Mouse (Mus musculus): ENCODE results near the gene Grin1. TPM values are rescaled to one million over a fixed set of nuclear protein-coding genes. Genes with fewer than 3 reads are reported as not detected.

Grin1 gene
- total RNA-seq, 2 experiments from 2014 or later = 451 to 471 TPM

- no peak for DNase-seq (ENCODE audit: low spot score in 2 of 2)
- intact Hi-C loops (cut with DNase I) = no loop called here
These were observed 7.0 kb upstream of the Grin1 start for GRCm38 (mm10) chr2:25326036-25326435.

DNA sequence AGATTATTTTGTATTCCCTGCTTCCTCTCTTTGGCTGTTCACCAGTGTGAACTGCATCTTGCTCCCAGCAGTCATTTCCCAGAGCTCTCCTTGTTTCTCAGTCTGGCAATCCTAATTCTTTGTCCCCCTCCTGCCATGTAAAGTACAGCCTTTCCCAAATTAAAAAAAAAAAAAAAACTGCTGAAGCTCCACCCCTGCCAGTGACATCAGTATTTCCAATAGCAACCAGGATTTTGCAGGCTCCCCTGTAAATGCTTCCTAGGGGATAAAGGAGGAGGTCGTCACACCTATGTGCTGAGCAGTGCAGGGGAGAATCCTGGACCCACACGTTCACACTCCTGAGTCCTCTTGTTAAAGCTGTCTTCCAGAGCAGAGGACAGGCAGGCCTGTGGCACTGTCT lies 1.1 kb upstream of the Grin1 start:
- DNase-seq (ENCODE audit: low spot score in 2 of 2) = no peak
- intact Hi-C loops (cut with DNase I) = no loop called here

DNA sequence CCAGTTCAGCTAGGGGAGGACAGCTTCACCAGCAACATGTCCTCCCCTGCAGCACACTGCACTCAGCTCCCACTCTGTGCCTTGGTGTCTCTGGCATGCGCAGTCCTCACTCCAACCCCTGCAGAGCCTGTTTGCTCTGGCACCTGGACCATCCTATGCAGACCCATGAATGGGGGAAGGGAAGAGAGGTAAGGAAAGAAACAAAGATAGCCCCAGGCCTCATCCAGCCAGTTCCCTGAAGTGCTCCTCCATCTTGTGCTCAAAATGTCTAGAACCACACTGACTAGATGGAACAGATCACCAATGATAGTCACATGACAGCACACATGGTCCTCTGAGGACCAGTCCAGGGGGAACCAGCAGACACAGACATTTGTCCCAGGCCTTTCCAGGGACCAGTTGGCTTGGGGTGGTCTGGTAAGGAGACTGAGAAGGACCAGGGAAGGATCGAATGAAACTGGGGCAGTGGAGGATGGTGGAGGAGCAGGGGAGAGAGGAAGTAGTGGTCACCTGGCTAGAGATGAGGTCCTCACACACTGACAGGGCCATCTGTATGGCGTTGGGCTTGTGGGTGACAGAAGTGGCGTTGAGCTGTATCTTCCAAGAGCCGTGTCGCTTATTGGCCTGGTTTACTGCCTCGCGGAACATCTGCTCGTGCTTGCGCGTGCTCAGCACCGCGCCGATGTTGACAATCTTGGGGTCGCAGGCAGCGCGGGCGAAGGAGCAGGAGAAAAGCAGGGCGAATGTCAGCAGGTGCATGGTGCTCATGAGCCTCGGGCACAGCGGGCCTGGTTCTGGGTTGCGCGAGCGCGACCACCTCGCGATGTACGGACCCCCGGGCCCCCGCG lies 644 bp downstream of the Grin1 start:
- intact Hi-C loops (cut with DNase I) = no loop called here
- DNase-seq (ENCODE audit: low spot score in 2 of 2) = peak; percentile 66 to 73

- intact Hi-C loops (cut with DNase I) = no loop called here
- no peak for DNase-seq (ENCODE audit: low spot score in 2 of 2)
These were observed 7.5 kb downstream of the Grin1 start for GRCm38 (mm10) chr2:25311491-25311891.

DNA sequence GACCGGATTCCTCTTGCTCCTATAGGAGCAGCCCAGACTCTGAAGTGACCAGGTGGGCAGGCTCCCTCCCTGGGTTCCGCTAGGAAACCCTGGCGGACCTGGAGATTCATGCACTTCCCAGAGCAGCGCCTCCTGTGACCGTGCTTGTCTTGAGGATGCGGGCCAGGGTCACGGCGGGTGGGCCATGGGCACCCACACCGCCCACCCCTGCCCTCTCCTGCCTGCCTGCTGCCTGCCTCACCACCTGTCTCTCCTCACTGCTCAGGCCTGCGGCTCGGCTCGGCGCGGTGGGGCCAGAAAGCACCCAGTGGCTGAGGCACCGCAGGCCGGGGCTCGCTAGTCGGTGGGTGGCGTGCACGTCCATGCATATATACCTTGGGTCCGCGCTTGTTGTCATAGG lies 8.0 kb downstream of the Grin1 start:
- no peak for DNase-seq (ENCODE audit: low spot score in 2 of 2)
- intact Hi-C loops (cut with DNase I) = no loop called here

GRCm38 (mm10) chr2:25310180-25310579 lies 8.8 kb downstream of the Grin1 start:
- intact Hi-C loops (cut with DNase I) = no loop called here
- no peak for DNase-seq (ENCODE audit: low spot score in 2 of 2)

- no peak for DNase-seq (ENCODE audit: low spot score in 2 of 2)
- intact Hi-C loops (cut with DNase I) = no loop called here
These were observed 13.2 kb downstream of the Grin1 start for GRCm38 (mm10) chr2:25305587-25306359.

DNA sequence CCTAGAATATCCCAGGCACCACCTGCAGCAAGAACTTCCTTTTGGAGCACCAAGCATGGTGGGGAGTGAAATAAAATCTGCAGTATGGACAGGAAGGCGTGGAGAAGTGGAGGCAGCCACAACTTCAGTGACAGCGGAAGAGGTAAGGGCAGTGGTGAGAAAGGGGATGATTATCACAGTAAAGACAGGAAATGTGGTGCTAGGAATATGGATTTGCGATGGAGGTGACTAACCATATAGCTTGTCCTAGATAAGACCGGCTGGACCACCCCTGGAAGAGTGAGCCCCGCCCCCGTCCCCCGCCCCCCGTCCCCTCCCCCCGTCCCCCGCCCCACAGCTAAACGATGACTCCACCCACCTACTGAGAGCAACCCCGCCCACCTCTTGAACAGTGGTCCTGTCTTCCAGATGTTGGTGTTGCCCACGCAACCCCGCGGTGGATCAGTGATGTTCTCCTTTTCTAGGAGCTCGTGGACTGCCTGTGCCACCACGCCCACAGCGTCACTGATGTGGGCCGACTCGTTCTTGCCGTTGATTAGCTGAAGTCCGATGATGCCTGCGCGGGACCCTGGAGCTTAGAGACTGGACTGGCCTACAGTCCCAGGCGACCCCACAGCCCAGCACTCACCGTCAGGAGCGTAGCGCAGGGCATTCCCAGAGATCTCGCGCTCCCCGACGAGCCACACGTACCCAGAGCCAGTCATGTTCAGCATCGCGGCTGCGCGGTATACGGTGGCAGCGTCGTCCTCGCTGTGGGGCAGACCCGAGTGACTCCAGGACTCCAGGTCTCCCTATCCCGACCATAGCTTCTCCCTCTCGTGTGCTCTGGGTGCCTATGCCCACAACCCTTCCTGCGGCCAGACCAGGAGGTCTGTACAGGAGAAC lies 14.1 kb downstream of the Grin1 start:
- intact Hi-C loops (cut with DNase I) = no loop called here
- DNase-seq (ENCODE audit: low spot score in 2 of 2) = no peak

GRCm38 (mm10) chr2:25303931-25304656 lies 14.9 kb downstream of the Grin1 start:
- intact Hi-C loops (cut with DNase I) = no loop called here
- no peak for DNase-seq (ENCODE audit: low spot score in 2 of 2)

- intact Hi-C loops (cut with DNase I) = no loop called here
These were observed 15.5 kb downstream of the Grin1 start for GRCm38 (mm10) chr2:25303452-25303851.

GRCm38 (mm10) chr2:25298046-25298445 lies 20.9 kb downstream of the Grin1 start:
- DNase-seq (ENCODE audit: low spot score in 2 of 2) = no peak
- intact Hi-C loops (cut with DNase I) = no loop called here

More at GRCm38 (mm10) chr2:25303452-25303851, 15.5 kb downstream of the Grin1 start:
- no peak for DNase-seq (ENCODE audit: low spot score in 2 of 2)

DNA sequence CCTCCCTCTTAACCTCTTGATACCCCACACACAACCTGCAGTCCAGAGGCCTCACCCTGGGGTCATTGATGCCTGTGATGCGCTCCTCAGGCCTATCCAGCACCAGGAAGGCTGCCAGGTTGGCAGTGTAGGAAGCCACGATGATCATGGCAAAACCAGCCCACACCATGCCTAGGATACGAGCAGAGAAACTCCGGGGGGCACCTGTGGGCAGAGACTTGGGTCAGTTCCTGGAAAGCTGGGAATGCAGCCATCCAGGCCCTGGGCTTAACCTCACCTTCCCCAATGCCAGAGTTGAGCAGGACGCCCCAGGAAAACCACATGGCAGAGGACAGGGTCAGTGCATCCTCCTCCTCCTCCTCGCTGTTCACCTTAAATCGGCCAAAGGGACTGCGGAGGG lies 21.9 kb downstream of the Grin1 start:
- intact Hi-C loops (cut with DNase I) = no loop called here
- no peak for DNase-seq (ENCODE audit: low spot score in 2 of 2)

DNA sequence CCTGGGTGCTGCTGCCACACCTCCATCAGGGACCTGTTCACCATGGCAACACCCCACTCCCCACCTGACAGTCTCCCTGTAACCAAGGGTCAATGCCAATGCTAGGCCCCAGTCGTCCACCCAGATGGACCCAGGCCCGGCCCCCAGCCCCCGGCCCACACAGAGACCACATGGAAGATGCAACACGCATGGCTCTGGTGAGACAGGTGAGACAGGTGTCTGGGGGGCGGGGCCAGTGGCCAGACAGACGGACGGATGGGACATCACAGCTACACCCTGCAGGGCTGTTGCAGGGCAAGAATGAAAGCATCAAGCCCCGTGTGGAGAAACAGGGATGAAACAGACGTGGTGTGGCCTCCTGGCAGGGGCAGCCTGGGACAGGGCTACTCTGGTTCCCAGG lies 25.3 kb downstream of the Grin1 start:
- no peak for DNase-seq (ENCODE audit: low spot score in 2 of 2)
- intact Hi-C loops (cut with DNase I) = loop anchor here (1.0 kb wide), 1 partner anchor 20 kb away; no protein-coding TSS in a partner anchor

- peak; percentile 67 for DNase-seq (ENCODE audit: low spot score in 2 of 2)
- intact Hi-C loops (cut with DNase I) = loop anchor here (1.0 kb wide), 1 partner anchor 20 kb away; no protein-coding TSS in a partner anchor
These were observed 26.1 kb downstream of the Grin1 start for GRCm38 (mm10) chr2:25292856-25293255.

DNA sequence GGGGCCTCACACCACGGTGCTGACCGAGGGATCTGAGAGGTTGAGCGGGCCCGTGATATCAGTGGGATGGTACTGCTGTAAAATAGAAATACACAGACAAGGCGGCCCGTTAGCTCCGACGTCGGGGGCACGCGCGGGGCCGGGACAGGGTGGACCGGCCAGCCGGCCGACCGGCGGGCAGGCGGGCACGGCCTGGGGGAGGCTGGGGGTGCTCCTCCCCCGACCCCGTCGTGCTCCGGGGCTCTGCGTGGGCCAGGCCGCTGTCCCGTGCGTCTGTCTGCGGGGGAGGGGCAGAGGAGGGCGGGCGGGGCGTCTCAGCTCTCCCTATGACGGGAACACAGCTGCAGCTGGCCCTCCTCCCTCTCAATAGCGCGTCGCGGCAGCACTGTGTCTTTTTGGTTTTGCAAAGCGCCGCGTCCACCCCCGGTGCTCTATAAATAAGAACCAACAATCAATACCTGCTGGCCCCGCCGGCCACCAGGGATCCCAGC lies 26.9 kb downstream of the Grin1 start:
- intact Hi-C loops (cut with DNase I) = no loop called here
- DNase-seq (ENCODE audit: low spot score in 2 of 2) = peak; percentile 59 to 60

GRCm38 (mm10) chr2:25291184-25292053 lies 27.6 kb downstream of the Grin1 start:
- intact Hi-C loops (cut with DNase I) = no loop called here
- no peak for DNase-seq (ENCODE audit: low spot score in 2 of 2)

DNA sequence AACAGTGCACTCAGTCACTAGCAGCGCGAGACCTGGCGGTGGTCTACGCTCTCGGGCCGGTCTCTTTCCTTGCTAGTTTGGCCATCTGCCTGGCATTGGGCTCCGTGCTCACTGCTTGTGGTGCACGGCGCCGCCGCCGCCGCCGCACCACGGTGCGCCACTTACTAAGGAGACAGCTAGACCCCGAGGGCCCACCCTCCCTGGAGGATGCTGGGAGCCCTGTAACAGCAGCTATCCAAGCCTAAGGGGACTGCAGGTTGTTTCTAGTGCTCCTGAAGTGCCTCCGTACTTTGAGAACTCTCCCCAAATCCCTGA lies 28.2 kb downstream of the Grin1 start:
- intact Hi-C loops (cut with DNase I) = no loop called here
- DNase-seq (ENCODE audit: low spot score in 2 of 2) = peak in 1 of 2 experiments; percentile 60

DNA sequence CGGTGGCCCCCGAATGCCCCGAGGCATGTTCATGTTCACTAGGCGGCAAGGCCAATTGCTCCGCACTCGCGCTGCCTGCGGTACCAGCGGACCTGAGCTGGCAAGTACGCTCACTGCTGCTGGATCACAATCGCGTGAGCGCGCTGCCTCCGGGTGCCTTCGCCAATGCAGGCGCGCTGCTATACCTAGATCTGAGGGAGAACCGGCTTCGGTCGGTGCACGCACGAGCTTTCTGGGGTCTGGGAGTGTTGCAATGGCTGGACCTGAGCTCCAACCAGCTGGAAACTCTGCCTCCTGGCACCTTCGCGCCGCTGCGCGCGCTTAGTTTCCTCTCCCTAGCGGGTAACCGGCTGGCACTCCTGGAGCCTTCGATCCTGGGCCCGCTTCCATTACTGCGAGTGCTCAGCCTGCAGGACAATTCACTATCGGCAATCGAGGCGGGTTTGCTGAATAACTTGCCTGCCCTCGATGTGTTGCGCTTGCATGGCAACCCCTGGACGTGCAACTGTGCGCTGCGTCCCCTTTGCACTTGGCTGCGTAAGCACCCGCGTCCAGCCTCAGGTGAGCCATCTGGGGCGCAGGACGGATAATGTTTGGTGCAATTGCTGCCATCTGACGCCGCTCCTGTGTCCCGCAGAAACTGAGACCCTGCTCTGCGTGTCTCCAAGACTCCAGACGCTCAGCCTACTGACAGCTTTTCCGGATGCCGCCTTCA lies 28.7 kb downstream of the Grin1 start:
- intact Hi-C loops (cut with DNase I) = no loop called here

More for the DNA sequence above, 28.7 kb downstream of the Grin1 start:
- peak; percentile 75 to 78 for DNase-seq (ENCODE audit: low spot score in 2 of 2)
